Mouse (Mus musculus): ENCODE data around the gene Samd5.

GRCm38 (mm10) chr10:9608854-9609253 is 66.2 kb downstream of the Samd5 start:
- no peak for TF ChIP-seq CTCF (IDR thresholded peaks at IDR 0.05; ENCODE audit: extremely low read depth, insufficient read depth, insufficient read length, insufficient replicate concordance)
- no peak for TF ChIP-seq POLR2A (IDR thresholded peaks at IDR 0.05; ENCODE audit: low read depth, low read length)
